Mouse (Mus musculus) kidney, postnatal 0 days (tissue): ENCODE results near the gene Prr30. TPM values are rescaled to one million over a fixed set of nuclear protein-coding genes. Genes with fewer than 3 reads are reported as not detected.
"Not testable (repeated sequence)": the region's sequence is repeated elsewhere in the genome, so short reads cannot be mapped to it uniquely, and the experiment has no call there.

Experiments
- ATAC-seq: fragments of 200-750 bp; cut with Nextera tagmentation; replicated peaks from 2 replicates; pipeline ENCODE4 v1.8.0; 2017; ENCODE audit warnings: low read depth, moderate number of reproducible peaks, moderate TSS enrichment, moderate library complexity; ENCODE audit not compliant: low FRiP score
- DNase-seq: peaks from one replicate; pipeline ENCODE4 v3.0.0-alpha.2; 2016; ENCODE audit warnings: low spot score
- H3K27ac ChIP-seq: fragments of 300-500 bp; sonication (generic); 2 replicates; pipeline ENCODE4 v1.5.1; 2014; ENCODE audit warnings: mild to moderate bottlenecking
- H3K27me3 ChIP-seq: fragments of 300-500 bp; sonication (generic); 2 replicates; pipeline ENCODE4 v1.6.1; 2014; ENCODE audit warnings: low read length, mixed read lengths; ENCODE audit not compliant: insufficient read depth
- H3K36me3 ChIP-seq: fragments of 300-500 bp; sonication (generic); 2 replicates; pipeline ENCODE4 v1.6.1; 2014; ENCODE audit warnings: low read length, mixed read lengths; ENCODE audit not compliant: insufficient read depth
- H3K4me1 ChIP-seq: fragments of 300-500 bp; sonication (generic); replicated peaks from 2 replicates; pipeline ENCODE4 v1.6.1; 2014; ENCODE audit warnings: antibody characterized with exemption, low read length, mixed read lengths; ENCODE audit not compliant: insufficient read depth
- H3K4me2 ChIP-seq: fragments of 300-500 bp; sonication (generic); 2 replicates; pipeline ENCODE4 v1.6.1; 2014; ENCODE audit warnings: mild to moderate bottlenecking, low read length, moderate library complexity, mixed read lengths
- H3K4me3 ChIP-seq: fragments of 300-500 bp; sonication (generic); replicated peaks from 2 replicates; pipeline ENCODE4 v1.5.1; 2014; ENCODE audit warnings: low read depth, low read length
- H3K9ac ChIP-seq: fragments of 300-500 bp; sonication (generic); 2 replicates; pipeline ENCODE4 v1.6.1; 2014; ENCODE audit warnings: low read depth, low read length
- H3K9me3 ChIP-seq: fragments of 300-500 bp; sonication (generic); replicated peaks from 2 replicates; pipeline ENCODE4 v1.6.1; 2016; ENCODE audit warnings: low read length, inconsistent platforms, mixed read lengths
- CTCF ChIP-seq: IDR thresholded peaks from 2 replicates; pipeline ENCODE4 v1.5.1; 2016; ENCODE audit warnings: antibody characterized with exemption, low read depth, mild to moderate bottlenecking, moderate library complexity
- WGBS: fragments of 180-500 bp; shearing (Covaris S2); extraction: QIAGEN DNeasy Blood & Tissue Kit; methylation state at CpG from one replicate; pipeline ENCODE4 v1.1.7; 2014; 5-methylcytosine and 5-hydroxymethylcytosine counted together
- polyA plus RNA-seq: library from polyadenylated mRNA; unstranded; fragments of >200 nt; fragmentation: Nextera tagmentation; extraction: Ambion mirVana; gene quantifications from 2 replicates; pipeline ENCODE4 v1.2.1, GENCODE M21; 2015

Prr30 gene
- polyA plus RNA-seq = not detected in 2 replicates

DNA sequence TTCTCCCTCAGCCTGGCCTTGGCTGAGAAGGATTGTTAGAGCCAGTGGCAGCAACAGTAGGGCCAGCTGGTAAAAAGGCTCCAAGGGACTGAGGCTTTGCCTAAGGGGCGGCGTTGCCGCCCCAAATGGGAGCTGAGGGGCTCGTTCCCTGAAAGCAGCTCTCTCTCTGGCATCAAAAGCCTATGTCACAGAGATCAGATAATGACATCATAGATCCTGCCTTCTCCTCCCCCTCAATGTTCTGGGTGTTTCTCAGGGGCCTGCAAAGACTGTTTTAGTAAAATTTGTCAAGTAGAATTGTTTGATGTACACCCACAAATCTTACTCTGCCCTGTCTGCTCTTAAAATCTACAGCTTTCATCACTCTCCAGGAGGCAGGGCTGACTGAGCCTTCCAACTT is at the start of gene Prr30:
Prr30 (minus strand) TSS at position 101 of the 400 bp plus-strand sequence.
- no peak within 1 kb of the TSS for H3K27ac ChIP-seq
- H3K36me3 ChIP-seq = no peaks in the 10 kb centered on the region
- no peak for ATAC-seq
- no peaks in the 10 kb centered on the region for H3K4me1 ChIP-seq
- H3K9me3 ChIP-seq = no peaks in the 10 kb centered on the region
- H3K4me2 ChIP-seq = no peak within 1 kb of the TSS
- no peak within 1 kb of the TSS for H3K9ac ChIP-seq
- TF ChIP-seq CTCF = no peak
- no peak within 1 kb of the TSS for H3K4me3 ChIP-seq
- DNase-seq = peak; percentile 4
- H3K27me3 ChIP-seq = no peaks in the 10 kb centered on the region
- WGBS = 67% methylated on average over 4 of the region's 4 CpGs

DNA sequence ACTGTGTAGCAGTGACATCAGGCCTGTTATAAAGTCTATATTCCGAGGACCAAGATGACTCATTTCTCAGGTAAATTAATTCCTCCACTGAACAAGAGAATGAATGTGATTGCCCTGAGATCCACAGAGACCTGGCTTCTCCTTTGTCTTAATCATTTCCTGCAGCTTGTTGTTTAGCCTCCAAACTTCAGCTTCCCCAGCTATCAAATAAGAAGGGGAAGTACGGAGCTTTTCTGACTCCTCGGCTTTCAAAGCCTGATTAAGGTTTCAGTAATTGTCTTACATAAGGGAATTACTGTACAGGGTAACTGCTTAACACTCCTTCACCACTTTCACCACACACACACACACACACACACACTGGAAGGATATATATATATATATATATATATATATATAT is 46.7 kb upstream of the Prr30 start:
- Histone ChIP-seq H3K4me1 (no peaks in the 10 kb centered on the region), H3K36me3 (no peaks in the 10 kb centered on the region), H3K4me3 (no peak overlapping the region), H3K4me2 (no peak overlapping the region), H3K9ac (no peak overlapping the region), H3K27me3 (no peaks in the 10 kb centered on the region), H3K9me3 (no peaks in the 10 kb centered on the region), H3K27ac (no peak overlapping the region)
- WGBS = 64% methylated on average over 3 of the region's 3 CpGs
- TF ChIP-seq CTCF = no peak
- DNase-seq = no peak
- ATAC-seq = no peak

- no peaks in the 10 kb centered on the region for H3K4me1 ChIP-seq
- DNase-seq = no peak
Observed at GRCm38 (mm10) chr14:101245706-101246105, 45.6 kb upstream of the Prr30 start.

DNA sequence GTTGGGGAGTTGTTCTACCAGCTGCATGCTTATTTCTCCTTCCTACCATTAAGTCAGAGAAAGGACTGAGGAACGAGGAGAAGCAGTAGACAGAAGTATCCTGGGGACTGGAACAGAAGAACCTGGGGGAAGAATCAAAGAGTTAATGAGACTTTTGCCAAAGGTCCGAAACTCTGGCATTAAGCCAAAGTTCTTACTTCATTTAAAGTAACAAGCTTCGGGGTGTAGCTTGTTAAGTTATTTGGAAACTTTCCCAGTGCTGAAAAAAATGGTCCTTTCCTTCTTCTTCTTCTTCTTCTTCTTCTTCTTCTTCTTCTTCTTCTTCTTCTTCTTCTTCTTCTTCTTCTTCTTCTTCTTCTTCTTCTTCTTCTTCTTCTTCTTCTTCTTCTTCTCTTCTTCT is 44.3 kb upstream of the Prr30 start:
- H3K4me3 ChIP-seq, ATAC-seq, H3K4me2 ChIP-seq, H3K9ac ChIP-seq, H3K4me1 ChIP-seq, H3K27me3 ChIP-seq, H3K27ac ChIP-seq, H3K36me3 ChIP-seq, H3K9me3 ChIP-seq: not testable (repeated sequence)
- 42% methylated on average over 3 of the region's 3 CpGs for WGBS
- peak; percentile 4 for DNase-seq

More at GRCm38 (mm10) chr14:101245706-101246105, 45.6 kb upstream of the Prr30 start:
- no peaks in the 10 kb centered on the region for H3K9me3 ChIP-seq
- no peak overlapping the region for H3K4me2 ChIP-seq
- no peak overlapping the region for H3K27ac ChIP-seq
- no peak for ATAC-seq
- H3K4me3 ChIP-seq = no peak overlapping the region
- WGBS = 68% methylated on average over 7 of the region's 7 CpGs
- H3K9ac ChIP-seq = no peak overlapping the region
- no peaks in the 10 kb centered on the region for H3K27me3 ChIP-seq
- no peak for TF ChIP-seq CTCF
- H3K36me3 ChIP-seq = no peaks in the 10 kb centered on the region

DNA sequence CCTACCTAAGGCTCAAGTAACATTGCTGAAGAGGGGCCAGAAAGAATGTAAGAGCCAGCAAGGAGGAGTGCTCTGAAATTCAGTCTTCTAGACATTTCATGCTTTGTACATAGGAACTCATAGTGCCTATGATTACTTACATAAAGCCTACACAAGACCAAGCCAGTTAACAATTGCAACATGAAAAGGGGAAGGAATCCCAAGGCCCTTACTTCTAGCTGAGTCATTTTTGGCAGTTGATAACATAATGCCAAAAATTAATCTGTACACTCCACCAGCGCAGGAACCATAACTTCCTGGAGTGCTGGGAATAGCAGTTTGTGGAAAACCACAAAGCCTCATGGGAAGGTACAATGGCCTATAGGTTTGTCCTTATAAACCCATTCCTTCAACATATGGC is 37.8 kb upstream of the Prr30 start:
- ATAC-seq = no peak
- H3K9ac ChIP-seq = no peak overlapping the region
- no peak overlapping the region for H3K4me3 ChIP-seq
- no peak for TF ChIP-seq CTCF
- 94% methylated on average over 1 of the region's 1 CpGs for WGBS
- H3K9me3 ChIP-seq = no peaks in the 10 kb centered on the region
- H3K27ac ChIP-seq = no peak overlapping the region
- no peaks in the 10 kb centered on the region for H3K27me3 ChIP-seq
- no peaks in the 10 kb centered on the region for H3K36me3 ChIP-seq
- DNase-seq = no peak
- no peaks in the 10 kb centered on the region for H3K4me1 ChIP-seq
- no peak overlapping the region for H3K4me2 ChIP-seq

- DNase-seq = no peak
- Histone ChIP-seq H3K36me3 (no peaks in the 10 kb centered on the region), H3K4me2 (no peak overlapping the region), H3K9me3 (no peaks in the 10 kb centered on the region), H3K9ac (no peak overlapping the region), H3K27me3 (no peaks in the 10 kb centered on the region), H3K4me3 (no peak overlapping the region), H3K4me1 (no peaks in the 10 kb centered on the region), H3K27ac (no peak overlapping the region)
- no peak for TF ChIP-seq CTCF
- ATAC-seq = no peak
- 57% methylated on average over 4 of the region's 4 CpGs for WGBS
Observed at GRCm38 (mm10) chr14:101229068-101229467, 28.9 kb upstream of the Prr30 start.

DNA sequence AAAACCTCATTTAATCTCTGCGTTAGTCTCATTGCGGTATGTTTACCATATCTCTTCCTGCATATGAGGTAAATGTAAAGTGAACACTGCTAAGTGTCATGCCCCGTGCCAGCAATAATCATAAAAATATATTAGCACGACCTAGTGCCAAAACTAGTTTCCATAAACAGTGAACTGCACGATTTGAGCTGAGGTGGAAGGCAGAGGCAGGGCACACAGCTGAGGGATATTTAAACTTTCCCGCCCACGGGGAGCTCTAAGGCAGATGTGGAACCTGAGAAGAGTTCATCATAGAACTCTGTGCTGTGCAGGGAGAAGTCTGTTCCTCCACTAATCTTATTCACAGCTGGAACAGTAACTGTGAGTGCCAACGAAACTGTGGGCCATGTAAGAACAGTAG is 22.2 kb upstream of the Prr30 start:
- Histone ChIP-seq H3K27me3 (no peaks in the 10 kb centered on the region), H3K4me3 (no peak overlapping the region), H3K4me1 (no peaks in the 10 kb centered on the region), H3K9me3 (no peaks in the 10 kb centered on the region), H3K4me2 (no peak overlapping the region), H3K9ac (no peak overlapping the region), H3K27ac (no peak overlapping the region), H3K36me3 (no peaks in the 10 kb centered on the region)
- no peak for TF ChIP-seq CTCF
- no peak for DNase-seq
- 61% methylated on average over 8 of the region's 8 CpGs for WGBS
- ATAC-seq = no peak
